Mouse (Mus musculus) hindbrain, embryonic 14.5 days (tissue): Measurements from ENCODE around the gene Selenom. TPM values are rescaled to one million over a fixed set of nuclear protein-coding genes. Genes with fewer than 3 reads are reported as not detected.

ENCODE experiments used
- ATAC-seq: fragments of 200-750 bp; cut with Nextera tagmentation; 2 replicates; pipeline ENCODE4 v1.8.0; 2017; ENCODE audit warnings: moderate number of reproducible peaks, mild to moderate bottlenecking, moderate TSS enrichment, moderate library complexity; ENCODE audit not compliant: low FRiP score
- DNase-seq: peaks from one replicate; pipeline ENCODE4 v3.0.0-alpha.2; 2015; ENCODE audit warnings: low spot score
- H3K27ac ChIP-seq: fragments of 300-500 bp; sonication (generic); 2 replicates; pipeline ENCODE4 v1.5.1; 2014; ENCODE audit warnings: mild to moderate bottlenecking, moderate library complexity
- H3K27me3 ChIP-seq: fragments of 300-500 bp; sonication (generic); 2 replicates; pipeline ENCODE4 v1.6.1; 2014; ENCODE audit warnings: mild to moderate bottlenecking, low read length, mixed read lengths; ENCODE audit not compliant: control insufficient read depth, insufficient read depth
- H3K36me3 ChIP-seq: fragments of 300-500 bp; sonication (generic); replicated peaks from 2 replicates; pipeline ENCODE4 v1.6.1; 2014; ENCODE audit not compliant: control insufficient read depth, insufficient read depth
- H3K4me1 ChIP-seq: fragments of 300-500 bp; sonication (generic); replicated peaks from 2 replicates; pipeline ENCODE4 v1.6.1; 2014; ENCODE audit warnings: antibody characterized with exemption, low read length, mixed read lengths; ENCODE audit not compliant: control insufficient read depth, insufficient read depth
- H3K4me2 ChIP-seq: fragments of 300-500 bp; sonication (generic); replicated peaks from 2 replicates; pipeline ENCODE4 v1.6.1; 2014; ENCODE audit warnings: mild to moderate bottlenecking, moderate library complexity
- H3K4me3 ChIP-seq: fragments of 300-500 bp; sonication (generic); replicated peaks from 2 replicates; pipeline ENCODE4 v1.5.1; 2014; ENCODE audit warnings: mild to moderate bottlenecking, low read length
- H3K9ac ChIP-seq: fragments of 300-500 bp; sonication (generic); 2 replicates; pipeline ENCODE4 v1.6.1; 2014
- H3K9me3 ChIP-seq: fragments of 300-500 bp; sonication (generic); 2 replicates; pipeline ENCODE4 v1.6.1; 2016; ENCODE audit warnings: low read length; ENCODE audit not compliant: control insufficient read depth
- WGBS: fragments of 180-500 bp; shearing (Covaris S2); extraction: QIAGEN DNeasy Blood & Tissue Kit; methylation state at CpG from one replicate; pipeline ENCODE4 v1.1.7; 2014; 5-methylcytosine and 5-hydroxymethylcytosine counted together
- polyA plus RNA-seq: library from polyadenylated mRNA; unstranded; fragments of >200 nt; fragmentation: Nextera tagmentation; extraction: Ambion mirVana; gene quantifications from 2 replicates; pipeline ENCODE4 v1.2.1, GENCODE M21; 2014

Gene Selenom
- polyA plus RNA-seq, 1 experiment from 2014 or later: 105 TPM

DNA sequence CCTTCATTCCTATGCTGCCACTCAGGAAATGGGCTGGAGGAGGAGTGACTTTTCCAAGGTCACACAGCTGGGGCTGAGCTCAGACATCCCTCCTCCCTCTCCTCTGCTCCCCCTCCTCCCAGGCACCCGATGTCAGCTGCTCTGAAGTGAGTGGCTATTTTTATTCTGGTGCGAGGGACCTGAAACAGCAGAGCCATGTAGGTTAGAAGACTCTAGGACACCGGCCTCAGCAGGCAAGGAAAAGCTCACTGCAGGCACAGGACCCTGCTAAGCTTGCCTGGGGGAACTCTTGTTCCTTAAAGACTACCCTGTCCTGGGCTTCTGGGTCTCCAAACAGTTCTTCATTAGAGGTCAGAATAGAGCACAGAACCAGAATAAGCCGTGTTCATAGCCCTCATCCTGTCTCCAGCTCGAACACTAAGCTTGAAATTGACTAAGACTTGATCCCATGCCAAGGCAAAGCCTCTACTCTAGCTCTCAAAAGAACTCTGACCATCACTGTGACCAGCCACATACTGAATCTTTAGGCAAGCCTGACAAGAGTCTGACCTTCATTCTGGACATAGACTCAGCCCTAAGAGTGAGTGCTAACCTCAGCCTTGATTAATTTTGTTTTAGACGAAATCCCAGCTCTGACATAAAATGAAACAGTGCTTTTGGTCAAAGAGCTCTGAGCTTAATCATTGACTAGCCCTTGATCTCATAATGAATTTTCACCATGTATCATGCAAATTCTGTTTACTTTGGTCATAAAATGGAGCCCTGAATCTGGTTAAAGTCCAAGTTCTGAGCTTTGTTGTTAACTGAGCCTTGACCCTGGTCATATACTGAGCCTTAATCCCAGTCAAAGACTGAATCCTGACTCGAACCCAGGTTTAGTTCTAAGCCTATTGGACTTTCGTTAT is 5.1 kb upstream of the Selenom start:
- H3K27ac ChIP-seq: no peak overlapping the region
- H3K27me3 ChIP-seq: no peaks in the 10 kb centered on the region
- no peaks in the 10 kb centered on the region for H3K36me3 ChIP-seq
- no peak overlapping the region for H3K4me2 ChIP-seq
- H3K4me3 ChIP-seq: no peak overlapping the region
- DNase-seq (no peak), ATAC-seq (no peak)
- no peaks in the 10 kb centered on the region for H3K9me3 ChIP-seq
- WGBS: 81% methylated on average over 8 of the region's 8 CpGs
- no peaks in the 10 kb centered on the region for H3K4me1 ChIP-seq
- H3K9ac ChIP-seq: no peak overlapping the region

DNA sequence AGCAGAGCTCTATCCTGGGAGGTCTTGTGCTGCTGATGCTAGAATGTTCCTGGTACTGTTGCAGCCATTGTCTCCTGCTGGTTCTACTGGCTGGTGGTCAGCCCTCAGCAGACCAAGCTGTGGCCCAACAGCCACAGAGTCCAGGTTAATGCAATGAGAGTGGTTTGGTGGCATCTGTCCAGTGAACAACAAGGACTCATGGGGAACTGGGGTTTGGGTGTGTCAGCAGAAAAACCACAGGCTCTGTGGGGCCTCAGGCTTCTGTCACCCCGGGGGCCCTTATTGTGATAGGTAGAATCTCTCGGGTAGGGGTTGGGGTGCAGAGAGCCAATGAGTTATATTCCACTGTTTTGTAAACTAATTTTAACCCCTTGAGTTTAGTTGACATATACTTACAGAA is 4.2 kb upstream of the Selenom start:
- Histone ChIP-seq H3K9ac (no peak overlapping the region), H3K27ac (no peak overlapping the region), H3K4me3 (no peak overlapping the region), H3K36me3 (no peaks in the 10 kb centered on the region), H3K9me3 (no peaks in the 10 kb centered on the region), H3K4me2 (no peak overlapping the region), H3K4me1 (peaks cover 8% of the 10 kb centered on the region), H3K27me3 (0 out of 2 replicates have a peak, but pooled peaks cover under 1% of the 10 kb centered on the region)
- no peak for DNase-seq
- ATAC-seq: no peak
- 83% methylated on average over 2 of the region's 2 CpGs for WGBS

- DNase-seq: no peak
- Histone ChIP-seq H3K4me2 (no peak overlapping the region), H3K9ac (no peak overlapping the region), H3K27me3 (peaks cover 27% of the 10 kb centered on the region), H3K4me1 (peaks cover 24% of the 10 kb centered on the region), H3K36me3 (no peaks in the 10 kb centered on the region), H3K9me3 (no peaks in the 10 kb centered on the region), H3K4me3 (no peak overlapping the region), H3K27ac (no peak overlapping the region)
- WGBS: 91% methylated on average over 6 of the region's 6 CpGs
- no peak for ATAC-seq
These were observed 1.2 kb upstream of the Selenom start for GRCm38 (mm10) chr11:3513291-3513690.

- Histone ChIP-seq H3K4me3 (peak overlapping the region; percentile 46), H3K36me3 (no peaks in the 10 kb centered on the region), H3K27ac (no peak overlapping the region), H3K9ac (peak overlapping the region; percentile 61), H3K4me1 (peaks cover 24% of the 10 kb centered on the region), H3K9me3 (no peaks in the 10 kb centered on the region), H3K27me3 (peaks cover 27% of the 10 kb centered on the region), H3K4me2 (peak overlapping the region; percentile 82)
- 12% methylated on average over 4 of the region's 4 CpGs for WGBS
- ATAC-seq (peak; percentile 28; the same call in 1 of the 2 replicates), DNase-seq (no peak)
These were observed 732 bp downstream of the Selenom start for GRCm38 (mm10) chr11:3515216-3515615.

DNA sequence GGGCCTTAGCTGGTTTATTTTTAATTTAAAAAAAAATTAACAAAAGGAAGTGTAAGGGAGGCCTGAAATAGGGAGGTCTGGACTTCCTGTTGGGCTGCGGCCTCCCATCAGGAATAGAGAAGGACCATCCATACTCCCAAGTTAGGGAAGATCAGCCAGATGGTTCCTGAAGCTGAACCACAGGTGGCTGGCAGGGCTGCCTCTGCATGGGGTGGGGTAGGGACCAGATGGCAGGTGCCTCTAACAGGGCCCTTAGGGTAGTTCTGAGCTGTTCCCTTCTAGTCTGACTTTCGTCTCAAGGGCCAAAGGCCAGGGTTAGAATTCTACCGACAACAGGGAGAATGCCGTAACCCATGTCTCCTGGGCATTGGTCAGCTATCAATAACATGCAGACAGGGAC is 1.2 kb downstream of the Selenom start:
- no peak overlapping the region; the same call in 1 of the 2 replicates for H3K4me3 ChIP-seq

GRCm38 (mm10) chr11:3516121-3516520 is 1.6 kb downstream of the Selenom start:
- DNase-seq: no peak
- WGBS: 84% methylated on average over 5 of the region's 5 CpGs
- H3K4me2 ChIP-seq: peak overlapping the region; percentile 82
- no peak for ATAC-seq
- no peaks in the 10 kb centered on the region for H3K9me3 ChIP-seq
- H3K4me3 ChIP-seq: no peak overlapping the region
- no peak overlapping the region for H3K9ac ChIP-seq
- H3K36me3 ChIP-seq: no peaks in the 10 kb centered on the region
- H3K27ac ChIP-seq: no peak overlapping the region
- peaks cover 24% of the 10 kb centered on the region for H3K4me1 ChIP-seq
- H3K27me3 ChIP-seq: peaks cover 27% of the 10 kb centered on the region

More for the DNA sequence above, 1.2 kb downstream of the Selenom start:
- no peak for ATAC-seq
- Histone ChIP-seq H3K9ac (no peak overlapping the region), H3K36me3 (no peaks in the 10 kb centered on the region), H3K4me2 (peak overlapping the region; percentile 82), H3K27me3 (peaks cover 27% of the 10 kb centered on the region), H3K9me3 (no peaks in the 10 kb centered on the region), H3K4me1 (peaks cover 24% of the 10 kb centered on the region), H3K27ac (no peak overlapping the region)
- WGBS: 68% methylated on average over 4 of the region's 4 CpGs
- no peak for DNase-seq

DNA sequence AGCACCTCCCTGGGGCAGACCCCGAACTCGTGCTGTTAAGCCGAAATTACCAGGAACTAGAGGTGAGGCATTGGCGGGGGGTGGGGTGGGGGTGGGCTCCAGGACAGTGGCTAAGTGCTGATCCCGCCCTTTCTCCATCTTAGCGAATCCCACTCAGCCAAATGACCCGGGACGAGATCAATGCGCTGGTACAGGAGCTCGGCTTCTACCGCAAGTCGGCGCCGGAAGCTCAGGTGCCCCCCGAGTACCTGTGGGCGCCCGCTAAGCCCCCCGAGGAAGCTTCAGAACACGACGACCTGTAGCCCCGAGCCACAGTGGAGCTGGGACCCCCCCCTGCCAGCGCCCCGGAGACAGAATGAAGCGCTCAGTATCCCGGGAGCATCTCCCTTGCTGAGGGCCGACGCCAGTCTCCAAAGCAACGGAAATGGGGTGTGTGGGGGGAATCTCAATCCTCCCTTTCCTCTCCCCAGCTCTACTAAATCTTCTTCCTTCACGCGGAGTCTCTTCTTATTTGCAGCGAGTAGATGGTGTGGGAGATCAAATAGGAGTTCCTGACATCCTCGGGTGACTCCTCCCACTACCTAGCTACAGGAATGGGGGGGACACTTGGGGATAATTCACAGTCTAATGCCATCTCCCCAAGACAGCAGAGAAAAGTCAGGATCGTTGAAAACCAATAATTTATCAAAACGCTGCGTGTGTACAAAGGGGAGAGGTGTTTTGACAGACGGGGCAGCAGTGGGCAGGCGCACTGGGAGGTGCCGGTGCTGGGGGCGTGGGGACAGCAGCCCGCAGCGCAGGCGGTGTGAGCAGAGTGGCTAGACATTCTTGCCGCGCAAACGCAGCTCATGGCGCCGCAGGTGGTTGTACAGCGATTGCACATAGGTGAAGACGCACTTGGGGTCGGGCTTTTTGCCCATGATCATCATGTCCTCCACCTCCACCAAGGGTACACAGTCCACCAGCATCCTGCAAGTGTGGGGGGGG is 2.7 kb downstream of the Selenom start:
- peak overlapping the region; percentile 55 for H3K9ac ChIP-seq
- H3K4me2 ChIP-seq: peak overlapping the region; percentile 82
- WGBS: 2% methylated on average over 50 of the region's 50 CpGs
- H3K4me1 ChIP-seq: peaks cover 24% of the 10 kb centered on the region
- peak overlapping the region; percentile 38 for H3K4me3 ChIP-seq
- no peak overlapping the region for H3K27ac ChIP-seq
- no peaks in the 10 kb centered on the region for H3K36me3 ChIP-seq
- no peak for ATAC-seq
- no peaks in the 10 kb centered on the region for H3K9me3 ChIP-seq
- no peak for DNase-seq
- peaks cover 27% of the 10 kb centered on the region for H3K27me3 ChIP-seq

- H3K9ac ChIP-seq: no peak overlapping the region
These were observed 3.6 kb downstream of the Selenom start for GRCm38 (mm10) chr11:3517846-3518732.

More at GRCm38 (mm10) chr11:3517846-3518732, 3.6 kb downstream of the Selenom start:
- Histone ChIP-seq H3K4me3 (peak overlapping the region; percentile 38), H3K9me3 (no peaks in the 10 kb centered on the region), H3K27ac (no peak overlapping the region), H3K4me1 (peaks cover 24% of the 10 kb centered on the region), H3K27me3 (peaks cover 27% of the 10 kb centered on the region), H3K4me2 (peak overlapping the region; percentile 82), H3K36me3 (no peaks in the 10 kb centered on the region)
- WGBS: 56% methylated on average over 13 of the region's 13 CpGs
- ATAC-seq (no peak), DNase-seq (no peak)
